Mouse (Mus musculus) kidney, adult 2 months (tissue): ENCODE measurements around the gene Gpatch2.
A peak's percentile ranks its signal among the peaks of the same experiment; 100 is the strongest.

Source experiments
- CTCF ChIP-seq: fragments of 200-500 bp; conservative IDR thresholded peaks from 2 replicates; pipeline ENCODE4 v1.5.1; 2011; ENCODE audit warnings: low read depth, mild to moderate bottlenecking, control low read depth, low read length, moderate library complexity, mixed read lengths; ENCODE audit not compliant: insufficient read depth, insufficient read length
- POLR2A ChIP-seq: fragments of 200-500 bp; IDR thresholded peaks from one replicate; pipeline ENCODE4 v1.6.1; 2011; ENCODE audit warnings: low read depth, low read length, control low read depth

DNA sequence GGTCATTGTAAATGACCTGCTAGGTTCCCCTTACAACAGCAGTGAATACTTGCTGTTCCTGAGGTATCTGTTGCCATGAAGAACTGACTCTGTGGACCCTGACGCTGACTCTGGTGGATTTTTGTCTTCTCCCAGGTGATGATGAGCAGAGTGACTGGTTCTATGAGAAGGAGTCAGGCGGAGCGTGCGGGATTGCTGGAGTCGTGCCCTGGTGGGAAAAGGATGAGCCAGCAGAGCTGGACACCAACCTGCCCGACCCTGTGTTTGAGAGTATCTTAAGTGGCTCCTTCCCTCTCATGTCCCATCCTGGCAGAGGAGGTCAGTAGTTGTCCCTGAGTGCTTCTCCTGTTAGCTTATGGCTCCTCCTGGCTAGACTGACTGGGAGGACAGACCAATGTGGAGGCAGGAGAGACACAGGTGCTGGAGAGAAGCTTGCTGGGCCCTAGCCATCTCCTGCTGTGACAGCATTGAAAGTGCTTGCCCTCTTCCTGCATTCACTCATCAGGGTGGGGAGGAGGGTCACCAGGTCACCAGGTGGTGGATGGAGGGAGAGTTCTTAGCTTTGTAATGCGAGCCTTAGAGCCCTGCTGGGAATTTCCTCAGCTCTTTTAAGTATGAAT lies 17.8 kb downstream of the Gpatch2 start:
- TF ChIP-seq CTCF: 0 out of 2 replicates have a peak, but pooled peaks have one; percentile 8
- no peak for TF ChIP-seq POLR2A
